Mouse (Mus musculus): ENCODE measurements around the gene 2010300C02Rik.

DNA sequence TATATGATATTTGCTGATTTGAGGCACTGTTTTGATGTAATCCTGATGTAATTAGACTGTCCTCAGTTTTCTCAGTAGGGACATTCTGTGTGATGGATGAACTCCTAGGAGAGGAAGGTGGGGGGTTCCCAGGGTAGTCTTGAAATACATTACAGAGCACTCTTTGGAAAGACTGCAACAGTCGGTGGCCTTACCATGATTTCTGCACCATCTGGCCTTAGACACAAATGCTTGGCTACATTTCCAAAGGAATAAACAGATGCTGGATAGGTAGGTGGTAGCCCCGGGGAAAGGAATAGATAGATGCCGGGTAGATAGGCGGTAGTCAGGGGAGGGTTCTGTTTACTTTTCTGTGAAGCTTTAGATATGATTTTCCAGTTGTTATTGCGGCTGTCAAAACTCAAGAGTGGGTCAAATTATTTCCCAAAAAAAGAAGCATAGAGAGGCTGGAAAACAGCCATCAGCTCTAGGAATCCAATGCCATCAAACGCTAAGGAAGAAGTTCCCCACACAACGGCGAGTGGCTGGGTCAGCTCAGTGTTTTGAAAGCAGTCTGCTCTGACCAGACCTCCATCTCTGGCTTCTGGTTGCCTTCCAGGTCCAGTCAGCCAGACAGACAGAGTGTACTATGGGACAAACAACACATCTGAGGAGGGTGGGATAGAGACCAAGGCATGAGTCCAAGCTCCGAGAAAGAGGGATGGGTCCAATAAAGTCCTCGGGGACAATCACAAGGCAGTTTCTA is 147.2 kb downstream of the 2010300C02Rik start:
- TF ChIP-seq CTCF (conservative IDR thresholded peaks at IDR 0.05; ENCODE audit: low read length) (no peak), NANOG (IDR thresholded peaks at IDR 0.05; ENCODE audit: borderline replicate concordance, low read length) (no peak), POU5F1 (IDR thresholded peaks at IDR 0.05; ENCODE audit: borderline replicate concordance, low read length) (no peak)
